Comparison of ENCODE assay signal across 27 mouse cellular contexts in the genomic region with DNA sequence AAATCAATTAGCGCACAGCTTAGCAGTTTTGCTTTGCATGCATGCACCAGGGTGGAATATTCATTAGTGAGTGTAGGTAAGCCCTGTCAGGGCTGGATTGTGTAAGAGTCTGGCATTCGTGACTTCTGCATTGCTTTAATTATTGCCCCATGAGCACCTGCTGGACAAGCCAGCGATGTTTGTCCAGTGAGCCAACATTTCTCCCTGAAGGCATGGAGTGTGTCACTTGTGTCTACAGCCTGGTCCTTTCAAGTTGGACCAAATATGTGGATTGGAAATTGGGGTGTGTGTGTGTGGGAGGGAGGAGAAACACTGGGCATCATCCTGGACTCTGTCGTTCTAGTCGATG.
DNase-seq lines count a peak whose midpoint lies in the region; ATAC-seq and TF ChIP-seq lines count a peak whose summit lies in the region.
"Had no signal": no experiment of that assay in that cellular context is flagged by ENCODE, and none has a peak within 500 bp of the region (broad histone marks: within the 10 kb centered on the region; RNA-seq: fewer than 3 reads in every experiment).

No protein-coding gene starts in this region.

- no peaks in the 10 kb centered on the region for H3K9me3 ChIP-seq in heart, postnatal 0 days (replicated peaks; ENCODE audit: control insufficient read depth, low read length)
- H3K9me3 ChIP-seq: embryonic facial prominence, embryonic 13.5 days; forebrain, embryonic 10.5 days; G1E; heart, embryonic 13.5 days; hindbrain, embryonic 13.5 days; midbrain, embryonic 12.5 days had no signal

- H3K27me3 ChIP-seq in heart, postnatal 0 days (ENCODE audit: control insufficient read depth, insufficient read depth, low read length), result no peaks in the 10 kb centered on the region
- H3K27me3 ChIP-seq: CH12.LX; embryonic facial prominence, embryonic 13.5 days; heart, embryonic 13.5 days; hindbrain, embryonic 13.5 days; midbrain, embryonic 12.5 days had no signal

- 81% methylated on average over 5 of the region's 5 CpGs for WGBS in heart, postnatal 0 days

- ATAC-seq in heart, postnatal 0 days (ENCODE audit: insufficient read depth, low read depth), result no peak
- ATAC-seq: activated CD4-positive, CD25-positive, alpha-beta regulatory T cell, adult 4 months; forebrain, embryonic 16.5 days had no signal

- H3K4me1 ChIP-seq in heart, postnatal 0 days (ENCODE audit: control insufficient read depth, insufficient read depth), result 0 out of 2 replicates have a peak, but pooled peaks cover 5% of the 10 kb centered on the region
- H3K4me1 ChIP-seq: embryonic facial prominence, embryonic 13.5 days; forebrain, embryonic 10.5 days; hindbrain, embryonic 13.5 days; midbrain, embryonic 12.5 days had no signal

- no peak overlapping the region for H3K4me3 ChIP-seq in heart, postnatal 0 days (ENCODE audit: low read depth, low read length)
- H3K4me3 ChIP-seq: embryonic facial prominence, embryonic 13.5 days; forebrain, embryonic 10.5 days; heart, embryonic 13.5 days; hindbrain, embryonic 13.5 days; midbrain, embryonic 12.5 days had no signal

- no peak for DNase-seq in heart, postnatal 0 days (ENCODE audit: low spot score)
- DNase-seq in heart, postnatal 25 days (ENCODE audit: low spot score), result no peak
- DNase-seq in adipocyte (ENCODE audit: low spot score), result peak; percentile 43
- peak; percentile 83 for DNase-seq in gonadal fat pad, adult 2 months (ENCODE audit: low read depth)
- DNase-seq in lung, postnatal 14 days, result peak; percentile 14
- DNase-seq in testis, postnatal 14 days (ENCODE audit: low spot score), result no peak
- DNase-seq in T-cell, adult 2 months (ENCODE audit: low spot score), result no peak
- no peak for DNase-seq in retina, embryonic 14.5 days (ENCODE audit: low spot score)
- DNase-seq: B cell, adult 2 months; cerebellum, adult 11-12 months; gastrocnemius, postnatal 10 days; heart, postnatal 36 days; kidney, adult 9 months; kidney, postnatal 25 days; layer of hippocampus, postnatal 36 days; spleen, adult 18-20 months; thymus, postnatal 14 days had no signal

- no peaks in the 10 kb centered on the region for H3K36me3 ChIP-seq in heart, postnatal 0 days (replicated peaks; ENCODE audit: control insufficient read depth, insufficient read depth, low read length)
- H3K36me3 ChIP-seq: embryonic facial prominence, embryonic 13.5 days; forebrain, embryonic 10.5 days; G1E; heart, embryonic 13.5 days; hindbrain, embryonic 13.5 days; midbrain, embryonic 12.5 days had no signal

- no peak for TF ChIP-seq EP300 in heart, postnatal 0 days (IDR thresholded peaks at IDR 0.05; ENCODE audit: low read depth)

- no peak overlapping the region for H3K9ac ChIP-seq in heart, postnatal 0 days (replicated peaks; ENCODE audit: low read depth, low read length)
- H3K9ac ChIP-seq: embryonic facial prominence, embryonic 13.5 days; heart, embryonic 13.5 days; hindbrain, embryonic 13.5 days; liver, embryonic 14.5 days; midbrain, embryonic 12.5 days had no signal

- no peak overlapping the region for H3K4me2 ChIP-seq in heart, postnatal 0 days (ENCODE audit: low read depth, low read length)
- H3K4me2 ChIP-seq: embryonic facial prominence, embryonic 13.5 days; hindbrain, embryonic 13.5 days; midbrain, embryonic 12.5 days had no signal

- intact Hi-C loops in heart, postnatal 25 days (cut with DNase I), result no loop called here

- H3K27ac ChIP-seq in heart, postnatal 0 days (ENCODE audit: low read depth), result 0 out of 2 replicates have a peak overlapping the region, but pooled peaks have one; percentile 15
- H3K27ac ChIP-seq: embryonic facial prominence, embryonic 13.5 days; forebrain, embryonic 10.5 days; hindbrain, embryonic 13.5 days; liver, embryonic 14.5 days; midbrain, embryonic 12.5 days had no signal

- TF ChIP-seq CTCF in heart, postnatal 0 days (IDR thresholded peaks at IDR 0.05; ENCODE audit: low read depth), result no peak

Comparison
In these comparisons a context has a peak if more than half of its experiments do, and no peak if none do; other contexts are left out.
1. DNase-seq: peak in adipocyte (single experiment), gonadal fat pad, adult 2 months (single experiment) and lung, postnatal 14 days (single experiment); none in heart, postnatal 0 days (single experiment), heart, postnatal 25 days (single experiment), testis, postnatal 14 days (single experiment), T-cell, adult 2 months (single experiment) and retina, embryonic 14.5 days (single experiment).